Mouse (Mus musculus): ENCODE measurements around the gene Ppp2r5d. TPM values are rescaled to one million over a fixed set of nuclear protein-coding genes. Genes with fewer than 3 reads are reported as not detected.

Ppp2r5d gene
- polyA plus RNA-seq (2016; fragmentation: Nextera tagmentation; extraction: Ambion mirVana), result 89.5 and 107 TPM in 2 replicates

- 1% methylated on average over 48 of the region's 48 CpGs for WGBS
- H3K4me3 ChIP-seq, result peak within 1 kb of the TSS; percentile 92
- H3K9ac ChIP-seq, result peak within 1 kb of the TSS; percentile 93
- peaks cover 35% of the 10 kb centered on the region for H3K4me1 ChIP-seq
- H3K27me3 ChIP-seq (replicated peaks), result no peaks in the 10 kb centered on the region
- H3K36me3 ChIP-seq, result no peaks in the 10 kb centered on the region
- ATAC-seq (ENCODE audit: low FRiP score, low read depth), result peak; percentile 96
- no peaks in the 10 kb centered on the region for H3K9me3 ChIP-seq
- H3K4me2 ChIP-seq (replicated peaks), result peak within 1 kb of the TSS; percentile 82
- peak within 1 kb of the TSS; percentile 82 for H3K27ac ChIP-seq
Measured at GRCm38 (mm10) chr17:46704887-46705835, at the start of gene Ppp2r5d. Ppp2r5d (minus strand) TSS chr17:46705111.

- ATAC-seq (ENCODE audit: low FRiP score, low read depth), result peak; percentile 98
- H3K36me3 ChIP-seq, result peaks cover 4% of the 10 kb centered on the region; the same call in 1 of the 2 replicates
- H3K4me3 ChIP-seq, result peak within 1 kb of the TSS; percentile 81
- H3K9ac ChIP-seq, result peak within 1 kb of the TSS; percentile 73
- under 1% methylated on average over 58 of the region's 58 CpGs for WGBS
- H3K27me3 ChIP-seq (replicated peaks), result no peaks in the 10 kb centered on the region
- H3K9me3 ChIP-seq, result no peaks in the 10 kb centered on the region
- peak within 1 kb of the TSS; percentile 79 for H3K4me2 ChIP-seq (replicated peaks)
- peaks cover 16% of the 10 kb centered on the region for H3K4me1 ChIP-seq
- peak within 1 kb of the TSS; percentile 75 for H3K27ac ChIP-seq
Measured at GRCm38 (mm10) chr17:46751794-46752556, 47.1 kb upstream of the Ppp2r5d start, which contains the start of gene Cnpy3. Cnpy3 (minus strand) TSS chr17:46752214.

- peaks cover 16% of the 10 kb centered on the region for H3K4me1 ChIP-seq
- 29% methylated on average over 16 of the region's 16 CpGs for WGBS
- no peaks in the 10 kb centered on the region for H3K9me3 ChIP-seq
- no peaks in the 10 kb centered on the region for H3K27me3 ChIP-seq (replicated peaks)
- no peak for ATAC-seq (ENCODE audit: low FRiP score, low read depth)
- H3K36me3 ChIP-seq, result peaks cover 9% of the 10 kb centered on the region; the same call in 1 of the 2 replicates
- H3K9ac ChIP-seq, result peak overlapping the region; percentile 73
- peak overlapping the region; percentile 81 for H3K4me3 ChIP-seq
- peak overlapping the region; percentile 79 for H3K4me2 ChIP-seq (replicated peaks)
- H3K27ac ChIP-seq, result peak overlapping the region; percentile 75
Measured at GRCm38 (mm10) chr17:46751056-46751793, 46.3 kb upstream of the Ppp2r5d start.

GRCm38 (mm10) chr17:46750580-46750979, 45.7 kb upstream of the Ppp2r5d start:
- 89% methylated on average over 4 of the region's 4 CpGs for WGBS
- Histone ChIP-seq H3K4me3 (peak overlapping the region; percentile 81; the same call in 1 of the 2 replicates), H3K9ac (peak overlapping the region; percentile 73; the same call in 1 of the 2 replicates)

GRCm38 (mm10) chr17:46749282-46749681, 44.4 kb upstream of the Ppp2r5d start:
- H3K27ac ChIP-seq, result no peak overlapping the region
- H3K4me2 ChIP-seq (replicated peaks), result no peak overlapping the region
- no peak overlapping the region for H3K9ac ChIP-seq
- WGBS, result 92% methylated on average over 5 of the region's 5 CpGs
- peaks cover 20% of the 10 kb centered on the region for H3K36me3 ChIP-seq
- no peaks in the 10 kb centered on the region for H3K27me3 ChIP-seq (replicated peaks)
- no peak for ATAC-seq (ENCODE audit: low FRiP score, low read depth)
- H3K4me3 ChIP-seq, result no peak overlapping the region
- peaks cover 16% of the 10 kb centered on the region for H3K4me1 ChIP-seq
- H3K9me3 ChIP-seq, result no peaks in the 10 kb centered on the region

More at GRCm38 (mm10) chr17:46750580-46750979, 45.7 kb upstream of the Ppp2r5d start:
- no peak for ATAC-seq (ENCODE audit: low FRiP score, low read depth)
- no peak overlapping the region for H3K27ac ChIP-seq
- peak overlapping the region; percentile 79 for H3K4me2 ChIP-seq (replicated peaks)
- H3K4me1 ChIP-seq, result peaks cover 16% of the 10 kb centered on the region
- no peaks in the 10 kb centered on the region for H3K27me3 ChIP-seq (replicated peaks)
- no peaks in the 10 kb centered on the region for H3K9me3 ChIP-seq
- peaks cover 13% of the 10 kb centered on the region; the same call in 1 of the 2 replicates for H3K36me3 ChIP-seq

GRCm38 (mm10) chr17:46747806-46748205, 42.9 kb upstream of the Ppp2r5d start:
- H3K36me3 ChIP-seq, result peaks cover 30% of the 10 kb centered on the region
- H3K4me2 ChIP-seq (replicated peaks), result no peak overlapping the region
- H3K4me3 ChIP-seq, result no peak overlapping the region
- no peaks in the 10 kb centered on the region for H3K9me3 ChIP-seq
- WGBS, result 98% methylated on average over 2 of the region's 2 CpGs
- H3K27ac ChIP-seq, result no peak overlapping the region
- H3K4me1 ChIP-seq, result peaks cover 15% of the 10 kb centered on the region
- H3K9ac ChIP-seq, result no peak overlapping the region
- no peaks in the 10 kb centered on the region for H3K27me3 ChIP-seq (replicated peaks)
- ATAC-seq (ENCODE audit: low FRiP score, low read depth), result no peak

GRCm38 (mm10) chr17:46747234-46747633, 42.3 kb upstream of the Ppp2r5d start:
- Histone ChIP-seq H3K36me3 (peaks cover 33% of the 10 kb centered on the region), H3K4me3 (no peak overlapping the region), H3K27me3 (replicated peaks) (no peaks in the 10 kb centered on the region), H3K9me3 (no peaks in the 10 kb centered on the region), H3K9ac (no peak overlapping the region), H3K27ac (no peak overlapping the region), H3K4me1 (peaks cover 12% of the 10 kb centered on the region), H3K4me2 (replicated peaks) (no peak overlapping the region)
- ATAC-seq (ENCODE audit: low FRiP score, low read depth), result no peak
- WGBS, result 87% methylated on average over 8 of the region's 8 CpGs

- H3K27ac ChIP-seq, result no peak overlapping the region
- 90% methylated on average over 2 of the region's 2 CpGs for WGBS
- H3K36me3 ChIP-seq, result peaks cover 40% of the 10 kb centered on the region
- H3K9me3 ChIP-seq, result no peaks in the 10 kb centered on the region
- H3K4me2 ChIP-seq (replicated peaks), result no peak overlapping the region
- no peak overlapping the region for H3K9ac ChIP-seq
- ATAC-seq (ENCODE audit: low FRiP score, low read depth), result no peak
- no peaks in the 10 kb centered on the region for H3K27me3 ChIP-seq (replicated peaks)
- H3K4me3 ChIP-seq, result no peak overlapping the region
- peaks cover 3% of the 10 kb centered on the region; the same call in 1 of the 2 replicates for H3K4me1 ChIP-seq
Measured at GRCm38 (mm10) chr17:46745506-46745905, 40.6 kb upstream of the Ppp2r5d start.

GRCm38 (mm10) chr17:46742986-46743385, 38.1 kb upstream of the Ppp2r5d start:
- H3K9me3 ChIP-seq, result no peaks in the 10 kb centered on the region
- 94% methylated on average over 9 of the region's 9 CpGs for WGBS
- no peak overlapping the region for H3K9ac ChIP-seq
- H3K27me3 ChIP-seq (replicated peaks), result no peaks in the 10 kb centered on the region
- no peak overlapping the region for H3K27ac ChIP-seq
- H3K4me1 ChIP-seq, result no peaks in the 10 kb centered on the region
- H3K4me3 ChIP-seq, result no peak overlapping the region
- no peak overlapping the region for H3K4me2 ChIP-seq (replicated peaks)
- no peak for ATAC-seq (ENCODE audit: low FRiP score, low read depth)
- peaks cover 40% of the 10 kb centered on the region for H3K36me3 ChIP-seq

GRCm38 (mm10) chr17:46741305-46741704, 36.4 kb upstream of the Ppp2r5d start:
- H3K27ac ChIP-seq, result no peak overlapping the region
- WGBS, result 93% methylated on average over 6 of the region's 6 CpGs
- H3K9ac ChIP-seq, result no peak overlapping the region
- H3K9me3 ChIP-seq, result no peaks in the 10 kb centered on the region
- H3K4me3 ChIP-seq, result no peak overlapping the region
- no peaks in the 10 kb centered on the region for H3K4me1 ChIP-seq
- no peaks in the 10 kb centered on the region for H3K27me3 ChIP-seq (replicated peaks)
- no peak overlapping the region for H3K4me2 ChIP-seq (replicated peaks)
- H3K36me3 ChIP-seq, result peaks cover 41% of the 10 kb centered on the region
- ATAC-seq (ENCODE audit: low FRiP score, low read depth), result no peak

GRCm38 (mm10) chr17:46736160-46736559, 31.2 kb upstream of the Ppp2r5d start:
- no peak for ATAC-seq (ENCODE audit: low FRiP score, low read depth)
- Histone ChIP-seq H3K4me1 (no peaks in the 10 kb centered on the region), H3K27me3 (replicated peaks) (no peaks in the 10 kb centered on the region), H3K36me3 (peaks cover 28% of the 10 kb centered on the region), H3K27ac (no peak overlapping the region), H3K9ac (no peak overlapping the region), H3K4me3 (no peak overlapping the region), H3K9me3 (no peaks in the 10 kb centered on the region), H3K4me2 (replicated peaks) (no peak overlapping the region)
- WGBS, result 65% methylated on average over 10 of the region's 10 CpGs
